Mouse (Mus musculus): ENCODE data around the gene Tigar. TPM values are rescaled to one million over a fixed set of nuclear protein-coding genes. Genes with fewer than 3 reads are reported as not detected.

Tigar gene
- total RNA-seq, 2 experiments from 2014 or later, result 80.9 to 85.1 TPM

- intact Hi-C loops (cut with DNase I), result loop anchor here (10.0 kb wide), 1 partner anchor 1330 kb away; the partner anchor contains the start of gene Fkbp4
- no peak for DNase-seq
These were observed 4.8 kb downstream of the Tigar start for GRCm38 (mm10) chr6:127104396-127105029.

GRCm38 (mm10) chr6:127103506-127104275, 5.7 kb downstream of the Tigar start:
- intact Hi-C loops (cut with DNase I), result loop anchor here (10.0 kb wide), 1 partner anchor 1331 kb away; the partner anchor contains the start of gene Fkbp4
- DNase-seq, result no peak

GRCm38 (mm10) chr6:127094565-127094964, 14.8 kb downstream of the Tigar start:
- no peak for DNase-seq
- intact Hi-C loops (cut with DNase I), result no loop called here

GRCm38 (mm10) chr6:127086739-127087138, 22.6 kb downstream of the Tigar start:
- DNase-seq, result peak in 1 of 2 experiments; percentile 29
- intact Hi-C loops (cut with DNase I), result loop anchor here (5.0 kb wide), 1 partner anchor 36 kb away; no protein-coding TSS in a partner anchor

- no peak for DNase-seq
- intact Hi-C loops (cut with DNase I), result loop anchor here (2.0 kb wide), 1 partner anchor 131 kb away; no protein-coding TSS in a partner anchor
These were observed 27.5 kb downstream of the Tigar start for GRCm38 (mm10) chr6:127081820-127082219.

- intact Hi-C loops (cut with DNase I), result loop anchor here (2.0 kb wide), 1 partner anchor 129 kb away; no protein-coding TSS in a partner anchor
- no peak for DNase-seq
These were observed 29.3 kb downstream of the Tigar start for GRCm38 (mm10) chr6:127079867-127080731.

GRCm38 (mm10) chr6:127072817-127073216, 36.5 kb downstream of the Tigar start, which contains the start of gene Fgf23:
TSS of gene Fgf23 (plus strand) at chr6:127072902.
- DNase-seq, result no peak
- intact Hi-C loops (cut with DNase I), result loop anchor here (5.0 kb wide), 1 partner anchor 36 kb away; no protein-coding TSS in a partner anchor

- intact Hi-C loops (cut with DNase I), result no loop called here
- no peak for DNase-seq
These were observed 44.5 kb downstream of the Tigar start for GRCm38 (mm10) chr6:127064815-127065214.

GRCm38 (mm10) chr6:127063915-127064314, 45.4 kb downstream of the Tigar start:
- no peak for DNase-seq
- intact Hi-C loops (cut with DNase I), result no loop called here

- DNase-seq, result no peak
- intact Hi-C loops (cut with DNase I), result no loop called here
These were observed 49.4 kb downstream of the Tigar start for GRCm38 (mm10) chr6:127059975-127060374.

- no peak for DNase-seq
- intact Hi-C loops (cut with DNase I), result no loop called here
These were observed 52.3 kb downstream of the Tigar start for GRCm38 (mm10) chr6:127056990-127057588.

- no peak for DNase-seq
- intact Hi-C loops (cut with DNase I), result no loop called here
These were observed 58.5 kb downstream of the Tigar start for GRCm38 (mm10) chr6:127050847-127051246.

- intact Hi-C loops (cut with DNase I), result loop anchor here (5.0 kb wide), 1 partner anchor 72 kb away; no protein-coding TSS in a partner anchor
- DNase-seq, result no peak
These were observed 64.4 kb downstream of the Tigar start for GRCm38 (mm10) chr6:127044909-127045308.

Other genes with a start within 250 kb of the Tigar start
- gene Dyrk4, start 187.7 kb downstream of the Tigar start, total RNA-seq (2021), result not detected
- gene Rad51ap1, start 170.0 kb downstream of the Tigar start, total RNA-seq (2021), result under 1 TPM; 0.47 to 0.64 TPM
- gene D6Wsu163e, start 169.6 kb downstream of the Tigar start, total RNA-seq (2021), result 1 to 10 TPM; 6.3 to 8.4 TPM
- gene Fgf6, start 94.0 kb downstream of the Tigar start, total RNA-seq (2021), result 1 to 10 TPM; 5.0 to 9.3 TPM
- not detected for gene Fgf23, start 36.7 kb downstream of the Tigar start, total RNA-seq (2021)
- gene Ccnd2, start 42.6 kb upstream of the Tigar start, total RNA-seq (2021), result 10 to 100 TPM; 15.0 to 16.6 TPM

Data from gastrocnemius, postnatal 36 days (tissue).